Mouse (Mus musculus) layer of hippocampus, adult 2 months (tissue): ENCODE measurements around the gene Smg7. TPM values are rescaled to one million over a fixed set of nuclear protein-coding genes. Genes with fewer than 3 reads are reported as not detected.

Source experiments
- DNase-seq, 2 experiments: peaks; one replicate each; pipeline ENCODE4 v3.0.0; 2022; ENCODE audit warnings: low spot score in 2 of 2
- H3K27ac ChIP-seq: fragments of 200-600 bp; 2 replicates; pipeline ENCODE4 v1.8.1; 2022
- H3K4me3 ChIP-seq: fragments of 200-600 bp; 2 replicates; pipeline ENCODE4 v1.8.1; 2022; ENCODE audit warnings: mild to moderate bottlenecking
- CTCF ChIP-seq: fragments of 200-600 bp; conservative IDR thresholded peaks from 2 replicates; pipeline ENCODE4 v1.8.1; 2022; ENCODE audit warnings: antibody characterized with exemption, mild to moderate bottlenecking, moderate library complexity
- total RNA-seq, 2 experiments: library from RNA; stranded (reverse); gene quantifications; 2 replicates each; pipeline ENCODE4 v1.2.3; 2021

Smg7 gene
- total RNA-seq, 2 experiments from 2014 or later: 95.5 to 97.8 TPM

DNA sequence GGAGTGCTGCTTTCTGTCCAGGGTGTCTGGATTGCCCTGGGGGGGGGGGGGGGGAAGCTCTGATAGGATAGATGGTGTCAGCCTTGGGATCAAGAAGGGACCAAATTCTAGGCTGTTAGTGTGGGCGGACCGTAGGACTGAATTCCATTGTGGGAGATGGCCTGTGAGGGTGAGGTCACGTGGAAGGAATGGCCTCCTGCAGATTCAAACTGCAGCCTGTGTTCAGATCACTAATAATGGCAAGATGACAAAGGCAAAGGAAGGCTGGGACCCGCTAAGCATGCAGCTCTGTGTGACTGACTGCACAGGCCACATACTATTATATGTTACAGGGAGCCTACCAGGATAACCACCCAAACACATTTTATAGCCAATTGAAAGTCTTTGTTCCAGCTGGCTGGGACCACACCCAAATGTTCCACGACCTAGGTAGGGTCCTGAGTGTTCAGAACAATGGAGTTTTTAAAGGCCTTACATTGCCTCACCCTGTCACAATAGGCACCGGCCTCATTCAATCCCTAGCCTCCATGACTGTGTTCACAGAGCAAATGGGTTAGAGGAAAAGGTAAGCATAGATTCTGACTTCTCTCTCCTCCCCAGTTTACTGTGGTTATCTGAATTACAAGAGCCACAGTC, 108.8 kb downstream of the Smg7 start:
- Histone ChIP-seq H3K4me3 (no peak overlapping the region), H3K27ac (peak overlapping the region; percentile 49)
- TF ChIP-seq CTCF: no peak
- DNase-seq: no peak

DNA sequence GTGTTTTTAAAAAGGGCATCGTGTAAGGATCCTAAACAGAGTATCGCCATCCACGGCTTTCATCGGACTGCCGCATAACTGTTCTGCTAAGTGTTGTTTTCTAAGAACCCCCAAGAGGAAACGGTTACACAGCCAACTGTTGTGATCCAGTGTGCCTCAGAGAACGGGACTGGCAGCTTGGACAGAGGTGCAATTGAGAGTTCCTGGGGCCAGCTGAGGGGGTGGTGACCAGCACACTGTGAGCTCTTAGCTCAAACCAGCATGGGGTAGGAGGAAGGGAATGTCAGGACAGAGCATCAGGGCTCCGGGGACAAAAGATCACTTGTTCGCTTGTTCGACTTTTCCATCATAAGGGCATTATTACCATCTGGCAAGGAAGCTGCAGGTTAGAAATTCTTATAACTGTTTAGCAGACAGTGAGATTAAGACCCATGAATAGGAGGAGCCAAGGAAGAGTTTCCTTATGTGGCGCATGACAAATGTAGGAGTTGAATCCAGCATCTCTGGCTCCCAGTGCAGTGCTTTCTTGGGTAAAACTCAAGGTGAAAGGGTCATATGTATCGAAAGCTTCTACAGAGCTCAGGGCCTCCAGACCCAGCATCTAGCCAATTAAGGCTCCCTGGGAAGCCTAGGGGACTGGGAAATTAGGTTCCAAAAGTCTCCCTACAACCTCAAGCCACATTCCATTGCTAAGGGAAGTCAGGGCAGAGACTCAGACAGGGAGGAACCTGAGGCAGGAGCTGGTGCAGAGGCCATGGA, 109.5 kb downstream of the Smg7 start:
- Histone ChIP-seq H3K4me3 (no peak overlapping the region), H3K27ac (peak overlapping the region; percentile 49)
- no peak for TF ChIP-seq CTCF
- peak; percentile 29 to 34 for DNase-seq

- no peak for DNase-seq
- H3K27ac ChIP-seq: no peak overlapping the region; the same call in 1 of the 2 replicates
Measured at GRCm38 (mm10) chr1:152791269-152791668, 111.2 kb downstream of the Smg7 start.

DNA sequence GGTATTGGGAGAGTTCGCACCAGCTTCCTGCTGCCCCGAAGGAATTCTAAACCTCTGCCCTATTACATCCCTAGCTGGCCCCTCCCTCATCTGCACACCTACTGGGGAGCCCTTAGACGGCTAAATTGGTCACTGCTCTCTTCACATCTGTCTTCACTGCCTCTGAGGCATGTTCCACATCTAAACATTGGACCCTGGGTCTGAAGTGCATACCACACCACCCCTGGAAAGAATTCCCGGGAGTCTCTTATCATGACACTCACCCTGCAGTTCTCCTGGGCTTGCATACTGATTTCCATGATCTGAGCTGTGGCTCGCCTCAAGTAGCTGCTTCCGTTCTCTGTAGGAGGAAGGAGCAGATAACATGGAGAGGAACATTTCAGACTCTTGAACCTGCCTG, 111.6 kb downstream of the Smg7 start:
- H3K27ac ChIP-seq: no peak overlapping the region; the same call in 1 of the 2 replicates
- no peak for DNase-seq
- no peak for TF ChIP-seq CTCF
- no peak overlapping the region for H3K4me3 ChIP-seq

More at GRCm38 (mm10) chr1:152791269-152791668, 111.2 kb downstream of the Smg7 start:
- no peak for TF ChIP-seq CTCF
- no peak overlapping the region for H3K4me3 ChIP-seq

- Histone ChIP-seq H3K4me3 (no peak overlapping the region), H3K27ac (no peak overlapping the region)
- TF ChIP-seq CTCF: peak; percentile 71
- no peak for DNase-seq
Measured at GRCm38 (mm10) chr1:152790254-152790653, 112.2 kb downstream of the Smg7 start.

DNA sequence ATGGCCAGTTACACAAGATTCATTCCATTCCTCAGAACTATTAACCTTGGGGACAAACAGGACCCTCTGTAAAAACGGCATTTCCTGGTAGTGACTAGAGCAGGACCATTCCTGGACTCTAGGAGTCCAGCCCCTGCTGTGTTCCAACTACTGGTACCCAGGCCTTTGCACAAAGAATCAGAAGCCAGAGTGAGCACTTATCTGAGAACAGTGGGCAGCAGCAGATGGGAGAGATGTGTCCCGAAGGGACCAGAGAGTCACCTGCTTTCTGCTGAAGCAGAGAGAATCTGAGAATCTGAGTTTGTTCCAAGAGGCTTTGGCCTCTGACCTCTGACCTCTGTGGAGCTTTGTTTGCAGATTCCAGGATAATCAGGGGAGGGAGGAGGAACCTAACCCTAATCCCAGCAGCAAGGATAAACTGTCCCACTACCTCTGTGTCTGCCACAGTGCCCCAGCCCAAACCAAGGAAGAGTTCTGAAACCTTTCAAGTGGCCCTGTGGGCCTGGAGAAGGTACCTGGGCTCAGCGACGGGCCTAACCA, 114.3 kb downstream of the Smg7 start:
- no peak for DNase-seq
- Histone ChIP-seq H3K4me3 (no peak overlapping the region), H3K27ac (no peak overlapping the region)
- no peak for TF ChIP-seq CTCF

Other genes starting within 250 kb of the Smg7 start
- not detected for gene Apobec4, start 152.1 kb downstream of the Smg7 start, total RNA-seq
- gene Rgl1, start 136.3 kb downstream of the Smg7 start, total RNA-seq: 100 to 1,000 TPM; 126 TPM
- gene Arpc5, start 136.1 kb downstream of the Smg7 start, total RNA-seq: 100 to 1,000 TPM; 185 to 193 TPM
- 1 to 10 TPM; 1.9 to 2.9 TPM for gene Ncf2, start 102.5 kb downstream of the Smg7 start, total RNA-seq
- gene Nmnat2, start 52.3 kb upstream of the Smg7 start, total RNA-seq: 100 to 1,000 TPM; 133 to 141 TPM